23 mouse cellular contexts compared by ENCODE assay signal in genomic region chr16:63743208-63743854, GRCm38 (mm10).
DNase-seq lines count a peak whose midpoint lies in the region; ATAC-seq and TF ChIP-seq lines count a peak whose summit lies in the region.
"Had no signal": no experiment of that assay in that cellular context is flagged by ENCODE, and none has a peak within 500 bp of the region (broad histone marks: within the 10 kb centered on the region; RNA-seq: fewer than 3 reads in every experiment).

No protein-coding gene starts in this region.

- H3K4me3 ChIP-seq in forebrain, embryonic 11.5 days (ENCODE audit: low read depth, low read length), result no peak overlapping the region
- H3K4me3 ChIP-seq in forebrain, embryonic 10.5 days, result no peak overlapping the region
- H3K4me3 ChIP-seq in neural tube, embryonic 15.5 days (replicated peaks), result no peak overlapping the region
- H3K4me3 ChIP-seq in hindbrain, postnatal 0 days (ENCODE audit: low read length), result no peak overlapping the region
- H3K4me3 ChIP-seq in layer of hippocampus, adult 2 months, result no peak overlapping the region
- H3K4me3 ChIP-seq: midbrain, embryonic 12.5 days; stomach, embryonic 15.5 days had no signal

- H3K36me3 ChIP-seq in forebrain, embryonic 11.5 days (ENCODE audit: control insufficient read depth, insufficient read depth, low read length), result no peaks in the 10 kb centered on the region
- no peaks in the 10 kb centered on the region for H3K36me3 ChIP-seq in forebrain, embryonic 10.5 days (replicated peaks)
- no peaks in the 10 kb centered on the region for H3K36me3 ChIP-seq in neural tube, embryonic 15.5 days
- no peaks in the 10 kb centered on the region for H3K36me3 ChIP-seq in hindbrain, postnatal 0 days (ENCODE audit: insufficient read depth, low read length)
- H3K36me3 ChIP-seq: midbrain, embryonic 12.5 days; stomach, embryonic 15.5 days had no signal

- 57% methylated on average over 9 of the region's 9 CpGs for WGBS in forebrain, embryonic 11.5 days
- WGBS in forebrain, embryonic 10.5 days, result 71% methylated on average over 9 of the region's 9 CpGs
- WGBS in neural tube, embryonic 15.5 days, result 49% methylated on average over 9 of the region's 9 CpGs
- WGBS in hindbrain, postnatal 0 days, result 41% methylated on average over 9 of the region's 9 CpGs

- no peak overlapping the region for H3K4me2 ChIP-seq in forebrain, embryonic 11.5 days (ENCODE audit: low read depth, low read length, severe bottlenecking)
- no peak overlapping the region for H3K4me2 ChIP-seq in neural tube, embryonic 15.5 days
- 0 out of 2 replicates have a peak overlapping the region, but pooled peaks have one; percentile 0 for H3K4me2 ChIP-seq in hindbrain, postnatal 0 days (ENCODE audit: low read depth, low read length)
- H3K4me2 ChIP-seq: heart, embryonic 11.5 days; liver, embryonic 11.5 days; midbrain, embryonic 12.5 days; stomach, embryonic 15.5 days had no signal

- no peak overlapping the region for H3K9ac ChIP-seq in forebrain, embryonic 11.5 days (ENCODE audit: low read length)
- no peak overlapping the region for H3K9ac ChIP-seq in neural tube, embryonic 15.5 days (replicated peaks)
- H3K9ac ChIP-seq in hindbrain, postnatal 0 days (replicated peaks; ENCODE audit: low read length), result no peak overlapping the region
- H3K9ac ChIP-seq: liver, postnatal 0 days; midbrain, embryonic 12.5 days; stomach, embryonic 15.5 days had no signal

- ATAC-seq in forebrain, embryonic 11.5 days (replicated peaks; ENCODE audit: low FRiP score), result 0 out of 2 replicates have a peak, but pooled peaks have one; percentile 13
- ATAC-seq in neural tube, embryonic 15.5 days (ENCODE audit: low FRiP score), result 0 out of 2 replicates have a peak, but pooled peaks have one; percentile 31
- 0 out of 2 replicates have a peak, but pooled peaks have one; percentile 45 for ATAC-seq in hindbrain, postnatal 0 days
- ATAC-seq: intestine, postnatal 0 days; liver, postnatal 0 days; lung, postnatal 0 days had no signal

- no peaks in the 10 kb centered on the region for H3K27me3 ChIP-seq in forebrain, embryonic 11.5 days (ENCODE audit: control insufficient read depth, insufficient read depth, low read length)
- no peaks in the 10 kb centered on the region for H3K27me3 ChIP-seq in forebrain, embryonic 10.5 days (ENCODE audit: poor library complexity, severe bottlenecking)
- no peaks in the 10 kb centered on the region for H3K27me3 ChIP-seq in neural tube, embryonic 15.5 days (replicated peaks)
- no peaks in the 10 kb centered on the region for H3K27me3 ChIP-seq in hindbrain, postnatal 0 days (ENCODE audit: insufficient read depth, low read length)
- H3K27me3 ChIP-seq: midbrain, embryonic 12.5 days; stomach, embryonic 15.5 days had no signal

- peaks cover 5% of the 10 kb centered on the region for H3K4me1 ChIP-seq in forebrain, embryonic 11.5 days (replicated peaks; ENCODE audit: control insufficient read depth, insufficient read depth, low read length)
- peaks cover 52% of the 10 kb centered on the region for H3K4me1 ChIP-seq in forebrain, embryonic 10.5 days
- 0 out of 2 replicates have a peak, but pooled peaks cover 4% of the 10 kb centered on the region for H3K4me1 ChIP-seq in neural tube, embryonic 15.5 days
- H3K4me1 ChIP-seq in hindbrain, postnatal 0 days (ENCODE audit: insufficient read depth, low read length), result no peaks in the 10 kb centered on the region
- H3K4me1 ChIP-seq: stomach, embryonic 15.5 days had no signal

- H3K9me3 ChIP-seq in forebrain, embryonic 11.5 days (ENCODE audit: control insufficient read depth, low read length), result no peaks in the 10 kb centered on the region
- H3K9me3 ChIP-seq in forebrain, embryonic 10.5 days, result no peaks in the 10 kb centered on the region
- H3K9me3 ChIP-seq in neural tube, embryonic 15.5 days (replicated peaks), result no peaks in the 10 kb centered on the region
- no peaks in the 10 kb centered on the region for H3K9me3 ChIP-seq in hindbrain, postnatal 0 days (ENCODE audit: low read length)
- H3K9me3 ChIP-seq: midbrain, embryonic 12.5 days; stomach, embryonic 15.5 days had no signal

- DNase-seq in forebrain, embryonic 11.5 days (ENCODE audit: low spot score), result no peak
- DNase-seq in forebrain, embryonic 10.5 days (ENCODE audit: extremely low spot score, low spot score), result no peak
- DNase-seq in neural tube, embryonic 10.5 days (ENCODE audit: extremely low spot score, low spot score), result no peak
- DNase-seq in hindbrain, postnatal 0 days (ENCODE audit: low spot score), result peak; percentile 16
- no peak for DNase-seq in layer of hippocampus, postnatal 36 days
- DNase-seq in layer of hippocampus, adult 2 months (ENCODE audit: low spot score in 2 of 2), result no peak
- no peak for DNase-seq in urinary bladder, adult 2 months (ENCODE audit: low spot score)
- DNase-seq: adrenal gland, postnatal 14 days; cerebellum, adult 9-10 months; gastrocnemius, postnatal 14 days; heart, adult 11 months; kidney, postnatal 36 days; layer of hippocampus, adult 9-11 months; liver, postnatal 0 days; thymus, postnatal 4 days had no signal

- peak overlapping the region; percentile 46; the same call in 1 of the 2 replicates for H3K27ac ChIP-seq in forebrain, embryonic 11.5 days (ENCODE audit: low read depth, low read length)
- no peak overlapping the region for H3K27ac ChIP-seq in forebrain, embryonic 10.5 days
- no peak overlapping the region for H3K27ac ChIP-seq in neural tube, embryonic 15.5 days (replicated peaks)
- H3K27ac ChIP-seq in hindbrain, postnatal 0 days, result no peak overlapping the region
- H3K27ac ChIP-seq in layer of hippocampus, adult 2 months, result no peak overlapping the region
- H3K27ac ChIP-seq: macrophage; midbrain, embryonic 12.5 days; stomach, embryonic 15.5 days had no signal

- TF ChIP-seq CTCF in hindbrain, postnatal 0 days (IDR thresholded peaks at IDR 0.05; ENCODE audit: low read depth), result no peak
- no peak for TF ChIP-seq CTCF in layer of hippocampus, adult 2 months (conservative IDR thresholded peaks at IDR 0.05)
